Comparison of ENCODE assay signal across 8 mouse cellular contexts in genomic region chr7:120670153-120670875, GRCm38 (mm10). TPM values are rescaled to one million over a fixed set of nuclear protein-coding genes. Genes with fewer than 3 reads are reported as not detected.
DNase-seq lines count a peak whose midpoint lies in the region; ATAC-seq lines count a peak whose summit lies in the region.

Gene Pdzd9, minus strand, starts transcription at chr7:120670343.

- 25% methylated on average over 14 of the region's 14 CpGs for WGBS in hindbrain, embryonic 13.5 days

- peak; percentile 72 for DNase-seq in Muller cell, postnatal 12 days (ENCODE audit: inconsistent ontology term)
- DNase-seq in cerebellum, adult 8-10 months: peak; percentile 68
- DNase-seq in layer of hippocampus, postnatal 25 days (ENCODE audit: extremely low spot score in 1 of 2, low spot score in 1 of 2): peak; percentile 69 to 88
- peak; percentile 67 to 79 for DNase-seq in lung, postnatal 4 days
- DNase-seq in retina, postnatal 1 day: peak; percentile 77
- peak; percentile 75 for DNase-seq in urinary bladder, adult 2 months (ENCODE audit: low spot score)

- H3K27me3 ChIP-seq in hindbrain, embryonic 13.5 days: no peaks in the 10 kb centered on the region

- ATAC-seq in frontal cortex, adult (ENCODE audit: low TSS enrichment): peak; percentile 73; the same call in 1 of the 2 replicates
- peak; percentile 72 for ATAC-seq in hindbrain, embryonic 13.5 days (ENCODE audit: low FRiP score)

- H3K36me3 ChIP-seq in hindbrain, embryonic 13.5 days: no peaks in the 10 kb centered on the region

- no peak within 1 kb of the TSS for H3K27ac ChIP-seq in hindbrain, embryonic 13.5 days

- no peak within 1 kb of the TSS for H3K4me2 ChIP-seq in hindbrain, embryonic 13.5 days

- no peak within 1 kb of the TSS for H3K9ac ChIP-seq in hindbrain, embryonic 13.5 days

- H3K4me3 ChIP-seq in hindbrain, embryonic 13.5 days: no peak within 1 kb of the TSS

- H3K4me1 ChIP-seq in hindbrain, embryonic 13.5 days (replicated peaks): no peaks in the 10 kb centered on the region

- no peaks in the 10 kb centered on the region for H3K9me3 ChIP-seq in hindbrain, embryonic 13.5 days

RNA-seq across cellular contexts. Expression of gene Pdzd9, which starts in this region (rescaled TPM):
- 0.54 and 0.57 TPM in 2 replicates for polyA plus RNA-seq in hindbrain, embryonic 13.5 days (2015; fragmentation: Nextera tagmentation; extraction: Ambion mirVana)
- total RNA-seq in layer of hippocampus, postnatal 25 days (2021): not detected
- polyA plus RNA-seq in urinary bladder, adult 2 months (2012; rRNA removed): 0.04 TPM in 2 replicates

Comparison
In these comparisons a context has a peak if more than half of its experiments do, and no peak if none do; other contexts are left out.
1. Peak in ATAC-seq in hindbrain, embryonic 13.5 days; RNA of the gene not detected or under 1 TPM.
2. Peak in DNase-seq in layer of hippocampus, postnatal 25 days; RNA of the gene not detected or under 1 TPM.
3. Peak in DNase-seq in urinary bladder, adult 2 months; RNA of the gene not detected or under 1 TPM.